Mouse (Mus musculus) urinary bladder, postnatal 10 days (tissue): ENCODE measurements around the gene Dynll1.

Experiments
- DNase-seq: peaks from one replicate; pipeline ENCODE4 v3.0.0; 2022; ENCODE audit warnings: low spot score

The Dynll1 gene

DNA sequence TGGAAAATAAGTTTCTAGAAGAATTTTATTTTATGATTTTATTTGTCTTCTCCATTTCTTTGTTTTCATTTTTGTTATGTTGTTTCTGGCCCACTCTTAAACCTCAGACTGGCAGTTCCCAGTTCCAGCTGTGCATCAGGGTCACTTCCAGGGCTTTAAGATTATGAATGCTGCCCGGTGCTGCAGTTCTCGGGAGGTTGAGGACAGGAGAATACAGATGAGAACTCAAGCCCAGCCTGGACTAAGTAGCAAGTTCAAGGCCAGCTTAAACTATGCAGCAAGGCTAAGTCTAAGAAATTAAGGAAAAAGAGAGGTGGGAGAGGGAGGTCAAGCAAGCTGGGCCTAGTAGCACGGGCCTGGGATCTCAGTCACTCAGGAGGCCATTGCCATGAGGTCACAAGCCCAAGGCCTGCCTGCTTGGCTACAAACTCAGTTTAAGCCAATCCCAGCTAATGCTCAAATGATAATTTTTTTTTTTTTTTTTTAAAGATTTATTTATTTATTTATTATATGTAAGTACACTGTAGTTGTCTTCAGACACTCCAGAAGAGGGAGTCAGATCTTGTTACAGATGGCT lies 33.2 kb downstream of the Dynll1 start:
- no peak for DNase-seq

DNA sequence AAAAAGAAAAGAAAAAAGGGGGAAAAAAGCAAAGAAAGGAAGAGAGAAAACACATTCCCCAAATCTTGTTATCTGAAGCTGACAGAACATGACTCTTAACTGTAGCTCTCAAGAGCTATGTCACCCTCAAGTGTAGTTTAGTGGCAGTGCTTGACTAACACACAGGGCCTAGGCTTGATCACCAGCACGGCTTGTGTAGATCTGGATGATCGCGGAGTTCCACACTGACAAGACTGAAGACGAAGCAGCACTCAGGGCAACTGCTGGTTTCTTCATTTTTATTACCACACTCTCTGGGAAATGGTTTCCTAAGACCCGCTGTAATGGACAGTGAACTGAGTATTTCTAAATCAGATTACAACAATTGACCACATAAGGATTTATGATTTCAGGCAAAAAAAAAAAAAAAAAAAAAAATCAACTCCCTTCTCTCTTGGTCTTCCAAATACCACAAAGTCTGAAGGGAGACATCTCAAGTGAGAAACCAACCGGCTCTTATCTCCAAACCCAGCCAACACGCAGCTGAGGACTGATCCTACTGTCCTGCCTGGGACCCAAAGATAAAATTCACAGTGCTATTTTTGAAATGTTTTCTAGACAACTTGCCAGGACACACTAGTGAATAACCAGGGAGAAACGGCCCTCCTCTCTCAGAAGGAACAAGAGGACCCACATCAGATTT lies 33.9 kb downstream of the Dynll1 start:
- DNase-seq = no peak

DNA sequence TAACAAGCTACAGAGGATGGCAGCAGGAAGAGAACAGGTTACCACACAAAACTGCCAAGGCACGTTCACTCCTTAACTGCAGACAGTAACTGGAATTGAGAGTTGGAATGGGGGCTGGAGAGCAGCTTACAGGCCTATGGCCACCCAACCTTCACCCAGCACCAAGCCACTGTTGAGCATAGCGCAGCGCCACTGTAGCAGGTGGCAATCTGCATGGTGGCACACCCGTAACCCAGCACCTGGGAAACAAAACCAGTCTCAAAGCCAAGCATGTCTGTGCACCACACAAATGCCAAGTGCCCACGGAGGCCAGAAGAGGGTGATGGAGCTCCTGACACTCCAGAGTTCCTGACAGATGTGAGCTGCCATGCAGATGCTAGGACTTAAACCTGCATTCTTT lies 34.5 kb downstream of the Dynll1 start:
- no peak for DNase-seq

DNA sequence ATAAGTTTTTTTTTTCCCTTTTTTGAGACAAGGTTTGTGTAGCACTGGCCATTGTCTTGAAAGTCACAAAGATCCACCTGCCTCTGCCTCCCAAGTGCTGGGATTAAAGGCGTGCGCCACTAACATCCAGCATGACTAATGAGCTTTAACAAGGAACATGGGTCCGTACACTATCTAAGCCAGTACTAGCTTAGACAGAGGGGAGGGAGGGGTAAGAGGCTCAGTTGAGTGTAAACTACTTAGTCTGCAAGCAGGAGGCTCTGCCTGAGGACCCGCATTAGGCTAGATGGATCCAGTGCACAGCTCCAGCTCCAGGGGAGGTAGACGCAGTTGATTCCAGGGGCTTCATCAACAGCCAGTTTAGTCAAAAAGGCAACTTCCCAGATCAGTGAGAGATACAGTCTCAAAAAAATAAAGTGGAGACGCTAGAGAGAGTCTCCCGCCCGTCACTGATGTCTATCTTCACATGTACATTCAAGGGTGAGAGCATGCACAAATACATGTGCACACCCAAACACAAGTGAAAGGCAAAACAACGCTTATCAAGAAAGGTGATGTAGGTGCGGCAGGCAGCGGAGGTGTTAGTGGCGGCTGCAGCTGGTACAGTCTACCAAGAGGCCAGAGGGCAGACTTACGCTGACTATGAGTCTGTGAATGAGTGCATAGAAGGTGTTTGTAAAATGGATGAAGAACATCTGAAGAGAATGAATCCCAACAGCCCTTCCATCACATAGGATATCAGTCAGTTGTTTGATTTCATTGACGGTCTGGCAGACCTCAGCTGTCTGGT lies 38.1 kb downstream of the Dynll1 start:
- no peak for DNase-seq

DNA sequence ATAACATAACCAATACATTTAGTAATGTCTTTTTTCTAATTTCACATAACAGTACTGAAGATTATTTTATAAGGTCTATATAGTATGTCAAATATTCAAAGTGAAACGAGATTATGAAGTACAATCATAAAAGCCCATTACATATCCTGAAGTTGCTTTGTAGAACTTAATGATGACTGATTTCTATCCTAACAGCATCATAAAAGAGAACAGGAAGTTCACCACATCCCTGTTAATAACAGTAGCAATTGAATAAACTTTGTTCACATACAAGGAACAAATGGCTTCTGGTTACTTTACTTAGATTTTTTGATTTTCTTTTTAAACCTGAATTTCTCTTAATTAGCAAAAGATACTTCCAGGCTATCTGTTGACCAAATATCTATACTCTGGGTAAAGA lies 38.9 kb downstream of the Dynll1 start:
- DNase-seq = no peak

DNA sequence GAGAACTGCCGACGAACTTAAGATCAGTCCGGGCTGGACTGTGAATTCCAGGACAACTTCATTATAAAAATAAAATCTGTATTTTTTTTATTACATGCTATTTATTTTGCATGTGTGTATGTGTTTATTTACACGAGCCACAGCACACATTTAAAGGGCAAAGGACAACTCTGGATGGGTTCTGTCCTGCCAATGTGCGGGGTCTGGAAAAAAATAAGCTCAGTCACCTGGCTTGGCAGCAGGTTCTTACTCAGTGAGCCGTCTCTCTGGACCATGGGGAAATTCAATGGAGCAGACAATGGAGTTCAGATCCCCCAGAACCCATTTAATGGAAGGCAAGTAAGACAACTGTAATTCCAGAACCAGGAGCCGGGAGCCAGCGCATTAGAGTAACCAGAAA lies 39.7 kb downstream of the Dynll1 start:
- no peak for DNase-seq

DNA sequence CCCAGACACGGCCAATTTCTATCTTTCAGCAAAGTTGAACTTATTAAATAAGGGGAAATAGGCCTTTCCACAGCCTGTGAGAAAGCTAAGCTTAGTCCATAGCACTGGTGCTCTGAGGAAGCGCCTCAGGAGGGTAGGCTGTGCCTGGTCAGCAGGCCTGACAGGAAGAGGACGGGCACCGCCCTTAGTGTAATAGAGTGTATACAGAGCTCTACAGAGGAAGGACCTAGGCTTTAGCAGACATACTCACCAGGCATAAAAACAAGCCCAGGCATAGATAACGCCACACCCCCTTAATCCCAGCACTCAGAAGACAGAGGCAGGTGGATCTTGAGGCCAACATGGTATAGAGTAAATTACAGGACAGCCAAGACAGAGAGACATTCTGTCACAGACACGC lies 40.4 kb downstream of the Dynll1 start:
- no peak for DNase-seq

DNA sequence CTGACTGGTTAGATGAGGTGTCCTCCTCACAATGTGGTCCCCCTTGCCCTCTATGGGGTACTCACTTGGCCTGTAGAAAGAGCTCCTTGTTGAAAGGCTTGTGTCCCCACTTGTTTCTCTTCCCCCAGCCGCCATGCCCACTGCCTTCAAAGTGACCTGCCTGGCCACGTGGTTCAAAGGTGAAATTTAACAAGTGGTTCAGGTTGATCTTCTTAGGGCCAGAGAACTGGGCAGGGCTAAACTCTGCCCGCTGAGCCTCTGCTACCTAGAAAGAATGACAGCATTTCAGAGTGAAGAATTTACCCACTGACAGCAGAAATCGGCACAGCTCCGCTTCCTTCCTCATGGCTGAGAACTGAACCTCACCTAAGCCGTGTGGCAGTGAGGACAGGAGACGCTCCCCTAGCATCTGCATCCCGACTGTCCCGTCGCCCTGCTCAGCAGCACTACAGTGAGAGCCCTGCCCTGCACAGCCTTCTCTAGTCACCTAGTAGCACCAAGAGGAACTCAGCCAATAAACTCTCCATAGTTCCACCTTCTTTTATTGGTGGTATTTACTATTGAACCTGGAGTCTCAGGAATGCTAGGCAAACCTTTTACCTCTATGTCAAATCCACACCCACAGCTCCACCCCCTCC lies 43.8 kb downstream of the Dynll1 start:
- no peak for DNase-seq

DNA sequence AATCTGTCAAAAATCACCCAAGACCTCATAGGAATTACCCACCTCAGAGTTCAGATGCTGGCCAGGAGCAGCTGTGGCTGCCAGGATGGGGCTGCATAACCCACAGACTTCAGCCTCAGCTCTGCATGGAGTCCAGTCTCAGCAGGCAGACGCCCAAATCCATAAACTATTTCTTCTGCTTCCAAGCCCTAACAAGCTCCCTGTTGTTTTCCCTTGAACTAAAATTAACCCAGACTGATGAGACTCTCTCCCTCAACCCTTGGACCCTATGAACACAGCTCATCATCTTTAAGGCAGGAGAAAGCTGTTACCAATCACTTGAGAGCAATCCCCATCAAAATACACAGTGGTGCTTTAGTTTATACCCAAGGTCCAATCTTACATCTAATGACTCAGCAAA lies 45.3 kb downstream of the Dynll1 start:
- no peak for DNase-seq
